Mouse (Mus musculus): ENCODE measurements around the gene Dis3.

DNA sequence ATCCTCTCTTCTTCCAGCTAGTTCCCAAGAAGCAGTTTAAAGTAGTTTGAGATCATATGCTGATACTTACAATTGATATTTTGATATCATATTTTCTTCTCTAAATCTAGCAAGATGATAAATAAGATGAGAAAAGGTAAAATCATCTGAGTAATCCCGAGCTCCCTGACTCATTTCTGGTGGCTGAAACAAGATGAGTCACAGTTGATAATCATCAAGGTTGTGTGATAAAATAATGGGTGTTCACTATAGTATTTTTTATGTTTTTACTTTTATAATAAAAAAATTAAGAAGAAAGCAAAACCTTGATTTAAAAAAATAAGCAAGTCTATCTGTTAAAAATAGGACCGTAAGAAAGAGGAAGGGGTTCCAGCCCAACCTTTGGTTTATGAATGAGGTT is 34.5 kb upstream of the Dis3 start:
- no peak for TF ChIP-seq CTCF (IDR thresholded peaks at IDR 0.05)
- no peak for TF ChIP-seq EP300 (IDR thresholded peaks at IDR 0.05)

All from lung, postnatal 0 days (tissue).